Mouse (Mus musculus): ENCODE measurements around the gene Dis3l2. TPM values are rescaled to one million over a fixed set of nuclear protein-coding genes. Genes with fewer than 3 reads are reported as not detected.

The Dis3l2 gene
- polyA plus RNA-seq, 1 experiment from 2014 or later, result 42.7 TPM

DNA sequence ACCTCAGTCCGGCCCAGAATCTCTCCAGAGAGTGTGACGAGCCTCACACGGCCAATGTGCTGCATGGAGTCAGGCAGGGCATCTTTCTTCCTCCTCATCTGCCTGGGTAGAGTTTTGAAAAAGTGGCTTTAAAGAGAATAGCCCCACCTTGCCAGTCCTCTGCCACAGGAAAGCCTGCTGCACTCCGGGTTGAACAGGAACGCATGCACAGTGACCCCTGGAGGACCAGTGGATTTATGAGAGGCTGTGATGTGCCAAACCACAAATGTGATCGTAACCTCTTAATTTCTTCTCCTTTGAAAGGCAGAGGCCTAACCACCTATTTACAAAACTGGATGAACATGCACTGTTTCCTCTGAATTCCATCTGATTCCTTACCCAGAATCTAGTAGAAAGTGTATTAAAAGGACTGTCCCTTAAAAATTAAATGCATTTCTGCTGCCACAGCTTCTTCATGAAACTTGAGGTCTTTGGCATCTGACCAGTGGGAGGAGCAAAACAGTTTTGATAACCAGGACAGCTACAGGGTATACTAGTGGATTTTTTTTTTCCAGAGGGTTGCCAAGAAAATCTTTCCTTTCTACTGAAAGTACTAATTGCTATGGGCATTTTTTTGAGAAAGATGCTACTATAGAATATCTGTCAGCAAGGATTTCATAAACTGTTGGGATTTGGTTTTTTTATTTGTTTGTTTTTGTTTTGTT, 264.8 kb downstream of the Dis3l2 start:
- Histone ChIP-seq H3K27me3 (ENCODE audit: control insufficient read depth, insufficient read depth, low read depth, low read length) (no peaks in the 10 kb centered on the region), H3K9ac (ENCODE audit: low read depth, low read length) (no peak overlapping the region), H3K27ac (ENCODE audit: low read length) (no peak overlapping the region), H3K36me3 (ENCODE audit: control insufficient read depth, insufficient read depth, low read length) (no peaks in the 10 kb centered on the region), H3K4me2 (ENCODE audit: low read length) (no peak overlapping the region), H3K9me3 (replicated peaks; ENCODE audit: control insufficient read depth, low read length, poor library complexity, severe bottlenecking) (no peaks in the 10 kb centered on the region), H3K4me1 (ENCODE audit: control insufficient read depth, insufficient read depth, low read length) (no peaks in the 10 kb centered on the region), H3K4me3 (ENCODE audit: low read depth, low read length) (no peak overlapping the region)
- no peak for ATAC-seq
- WGBS, result 61% methylated on average over 6 of the region's 6 CpGs

DNA sequence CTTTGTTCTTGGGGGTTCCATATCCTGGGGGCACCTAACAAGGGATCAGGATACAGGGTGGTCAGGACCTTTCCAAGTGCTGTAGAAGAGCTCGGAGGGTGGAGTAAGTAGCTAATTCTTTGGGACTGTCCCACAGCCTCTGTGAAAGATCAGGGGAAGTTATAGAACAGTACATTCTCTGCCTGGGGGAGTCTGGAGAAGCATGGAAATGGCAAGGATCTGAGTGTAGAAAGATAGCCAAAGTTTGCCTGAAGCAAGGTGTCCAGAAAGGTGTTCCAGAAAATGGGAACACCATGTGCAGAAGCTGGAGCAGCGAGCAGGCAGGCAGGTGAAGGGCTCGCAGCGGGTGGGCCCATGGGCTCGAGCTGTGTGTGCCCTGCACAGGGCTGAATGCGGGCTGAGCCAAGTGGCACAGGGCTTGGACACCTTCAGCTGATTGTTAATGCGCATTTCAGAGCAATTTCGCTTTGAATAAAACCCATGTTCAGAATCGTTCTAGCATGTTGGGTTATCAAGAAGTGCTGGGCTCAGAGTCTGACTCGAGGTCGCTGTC, 265.6 kb downstream of the Dis3l2 start:
- WGBS, result 65% methylated on average over 11 of the region's 11 CpGs
- no peak overlapping the region for H3K4me3 ChIP-seq (ENCODE audit: low read depth, low read length)
- H3K27ac ChIP-seq (ENCODE audit: low read length), result no peak overlapping the region
- no peak overlapping the region for H3K4me2 ChIP-seq (ENCODE audit: low read length)
- no peaks in the 10 kb centered on the region for H3K9me3 ChIP-seq (replicated peaks; ENCODE audit: control insufficient read depth, low read length, poor library complexity, severe bottlenecking)
- no peak for ATAC-seq
- no peaks in the 10 kb centered on the region for H3K27me3 ChIP-seq (ENCODE audit: control insufficient read depth, insufficient read depth, low read depth, low read length)
- H3K9ac ChIP-seq (ENCODE audit: low read depth, low read length), result no peak overlapping the region
- peaks cover 3% of the 10 kb centered on the region; the same call in 1 of the 2 replicates for H3K36me3 ChIP-seq (ENCODE audit: control insufficient read depth, insufficient read depth, low read length)
- H3K4me1 ChIP-seq (ENCODE audit: control insufficient read depth, insufficient read depth, low read length), result no peaks in the 10 kb centered on the region

DNA sequence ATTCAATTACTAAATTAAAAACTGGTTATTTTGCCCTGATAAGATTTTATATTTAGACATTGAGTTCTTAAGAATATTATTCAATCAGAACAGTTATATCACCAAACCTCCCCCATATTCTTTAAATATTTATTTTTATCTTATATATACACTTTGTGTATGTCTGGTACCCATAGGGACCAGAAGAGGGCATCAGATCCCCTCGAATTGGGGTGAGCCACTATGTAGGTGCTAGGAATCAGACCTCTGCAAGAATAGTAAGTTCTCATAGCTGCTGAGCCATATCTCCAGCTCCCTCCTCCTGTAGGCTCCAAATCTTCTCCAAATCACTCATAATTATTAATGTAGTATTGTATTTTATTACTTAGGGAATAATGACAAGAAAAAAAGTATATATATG, 269.1 kb downstream of the Dis3l2 start:
- H3K4me1 ChIP-seq (ENCODE audit: control insufficient read depth, insufficient read depth, low read length), result no peaks in the 10 kb centered on the region
- H3K9me3 ChIP-seq (replicated peaks; ENCODE audit: control insufficient read depth, low read length, poor library complexity, severe bottlenecking), result no peaks in the 10 kb centered on the region
- H3K9ac ChIP-seq (ENCODE audit: low read depth, low read length), result no peak overlapping the region
- no peak overlapping the region for H3K4me3 ChIP-seq (ENCODE audit: low read depth, low read length)
- no peak for ATAC-seq
- 58% methylated on average over 1 of the region's 1 CpGs for WGBS
- no peak overlapping the region for H3K4me2 ChIP-seq (ENCODE audit: low read length)
- H3K36me3 ChIP-seq (ENCODE audit: control insufficient read depth, insufficient read depth, low read length), result peaks cover 7% of the 10 kb centered on the region
- H3K27ac ChIP-seq (ENCODE audit: low read length), result no peak overlapping the region
- H3K27me3 ChIP-seq (ENCODE audit: control insufficient read depth, insufficient read depth, low read depth, low read length), result no peaks in the 10 kb centered on the region

DNA sequence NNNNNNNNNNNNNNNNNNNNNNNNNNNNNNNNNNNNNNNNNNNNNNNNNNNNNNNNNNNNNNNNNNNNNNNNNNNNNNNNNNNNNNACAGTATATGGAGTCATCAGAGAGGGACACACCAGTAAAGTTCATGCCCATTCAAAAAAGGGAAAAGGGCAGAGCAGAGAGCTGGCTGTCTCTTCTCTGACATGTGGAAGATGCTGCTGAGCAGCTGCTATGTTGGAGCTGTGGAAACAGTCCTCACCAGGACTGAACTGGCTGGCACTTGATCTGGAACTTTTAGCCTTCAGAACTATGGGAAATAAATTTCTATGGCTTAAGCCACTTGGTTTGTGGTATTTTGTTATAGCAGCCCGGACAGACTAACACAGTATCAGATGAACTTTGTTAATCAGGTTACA, 273.4 kb downstream of the Dis3l2 start:
- Histone ChIP-seq H3K36me3 (ENCODE audit: control insufficient read depth, insufficient read depth, low read length) (peaks cover 7% of the 10 kb centered on the region), H3K27me3 (ENCODE audit: control insufficient read depth, insufficient read depth, low read depth, low read length) (no peaks in the 10 kb centered on the region), H3K4me2 (ENCODE audit: low read length) (no peak overlapping the region), H3K9ac (ENCODE audit: low read depth, low read length) (no peak overlapping the region), H3K9me3 (replicated peaks; ENCODE audit: control insufficient read depth, low read length, poor library complexity, severe bottlenecking) (no peaks in the 10 kb centered on the region), H3K4me3 (ENCODE audit: low read depth, low read length) (no peak overlapping the region), H3K27ac (ENCODE audit: low read length) (no peak overlapping the region), H3K4me1 (ENCODE audit: control insufficient read depth, insufficient read depth, low read length) (no peaks in the 10 kb centered on the region)
- ATAC-seq, result no peak
- 84% methylated on average over 1 of the region's 1 CpGs for WGBS

DNA sequence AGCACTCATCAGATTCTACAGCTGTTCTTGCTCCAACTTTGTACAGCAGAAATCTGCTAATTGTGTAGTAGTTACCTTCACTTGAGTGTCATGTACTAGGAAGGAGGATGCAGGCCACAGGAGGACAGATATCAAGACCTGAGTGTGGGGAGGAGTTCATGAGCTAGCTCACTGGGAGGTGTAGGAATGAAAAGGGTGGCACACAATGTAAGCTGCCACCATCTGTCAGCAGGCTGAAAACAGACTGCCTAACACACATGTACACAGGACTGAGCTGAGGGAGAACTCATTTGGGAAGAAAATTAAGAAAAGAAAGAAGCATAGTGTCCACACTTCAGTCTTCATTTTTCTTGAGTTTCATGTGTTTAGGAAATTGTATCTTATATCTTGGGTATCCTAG, 282.8 kb downstream of the Dis3l2 start:
- H3K9me3 ChIP-seq (replicated peaks; ENCODE audit: control insufficient read depth, low read length, poor library complexity, severe bottlenecking), result no peaks in the 10 kb centered on the region
- no peaks in the 10 kb centered on the region for H3K27me3 ChIP-seq (ENCODE audit: control insufficient read depth, insufficient read depth, low read depth, low read length)
- 0 out of 2 replicates have a peak, but pooled peaks cover 3% of the 10 kb centered on the region for H3K36me3 ChIP-seq (ENCODE audit: control insufficient read depth, insufficient read depth, low read length)
- H3K27ac ChIP-seq (ENCODE audit: low read length), result no peak overlapping the region
- ATAC-seq, result no peak
- no peak overlapping the region for H3K4me3 ChIP-seq (ENCODE audit: low read depth, low read length)
- no peaks in the 10 kb centered on the region for H3K4me1 ChIP-seq (ENCODE audit: control insufficient read depth, insufficient read depth, low read length)
- H3K4me2 ChIP-seq (ENCODE audit: low read length), result no peak overlapping the region
- no peak overlapping the region for H3K9ac ChIP-seq (ENCODE audit: low read depth, low read length)

DNA sequence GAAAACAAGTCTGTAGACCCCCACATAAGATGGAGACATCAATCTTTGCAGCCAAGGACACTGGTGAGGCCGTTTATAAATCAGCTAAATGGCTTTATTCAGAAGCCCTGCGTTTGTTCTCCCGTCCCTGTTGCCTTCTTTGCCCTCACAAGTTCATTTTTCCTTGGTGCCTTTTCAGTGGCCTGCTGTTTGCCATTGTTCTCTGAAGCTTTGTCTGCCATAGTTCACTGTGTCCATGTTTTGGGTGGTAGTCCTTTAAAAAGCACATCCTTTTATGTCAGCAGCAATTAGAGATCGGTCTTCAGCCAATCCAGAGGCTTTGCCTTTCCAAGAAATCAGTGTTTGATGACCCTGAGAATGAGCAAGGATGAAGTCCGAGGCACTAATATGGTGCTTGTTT, 289.2 kb downstream of the Dis3l2 start:
- no peaks in the 10 kb centered on the region for H3K9me3 ChIP-seq (replicated peaks; ENCODE audit: control insufficient read depth, low read length, poor library complexity, severe bottlenecking)
- ATAC-seq, result no peak
- WGBS, result 17% methylated on average over 5 of the region's 5 CpGs
- H3K27ac ChIP-seq (ENCODE audit: low read length), result no peak overlapping the region; the same call in 1 of the 2 replicates
- H3K27me3 ChIP-seq (ENCODE audit: control insufficient read depth, insufficient read depth, low read depth, low read length), result no peaks in the 10 kb centered on the region
- H3K36me3 ChIP-seq (ENCODE audit: control insufficient read depth, insufficient read depth, low read length), result 0 out of 2 replicates have a peak, but pooled peaks cover 3% of the 10 kb centered on the region
- no peaks in the 10 kb centered on the region for H3K4me1 ChIP-seq (ENCODE audit: control insufficient read depth, insufficient read depth, low read length)
- no peak overlapping the region for H3K4me2 ChIP-seq (ENCODE audit: low read length)
- H3K9ac ChIP-seq (ENCODE audit: low read depth, low read length), result no peak overlapping the region
- no peak overlapping the region for H3K4me3 ChIP-seq (ENCODE audit: low read depth, low read length)

DNA sequence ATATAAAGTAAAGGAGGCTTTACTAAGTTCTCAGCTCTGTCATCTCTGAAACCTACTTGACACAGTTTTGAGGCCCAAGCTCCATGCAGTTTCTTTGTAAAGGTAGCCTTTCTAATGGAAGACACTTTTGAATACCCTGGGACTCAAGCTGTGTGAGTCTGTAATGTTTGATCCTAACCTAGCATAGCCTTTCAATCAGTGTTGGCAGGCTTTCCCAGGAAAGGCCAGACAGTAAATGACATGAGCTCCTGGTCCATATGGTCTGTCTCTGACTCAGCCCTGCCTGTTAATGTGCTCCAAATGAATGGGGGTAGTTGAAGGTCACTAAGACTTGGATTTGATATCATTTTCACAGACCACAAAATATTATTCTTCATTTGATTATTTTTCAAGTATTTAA, 290.4 kb downstream of the Dis3l2 start:
- Histone ChIP-seq H3K27ac (ENCODE audit: low read length) (no peak overlapping the region), H3K4me3 (ENCODE audit: low read depth, low read length) (no peak overlapping the region), H3K36me3 (ENCODE audit: control insufficient read depth, insufficient read depth, low read length) (0 out of 2 replicates have a peak, but pooled peaks cover 3% of the 10 kb centered on the region), H3K4me1 (ENCODE audit: control insufficient read depth, insufficient read depth, low read length) (no peaks in the 10 kb centered on the region), H3K27me3 (ENCODE audit: control insufficient read depth, insufficient read depth, low read depth, low read length) (no peaks in the 10 kb centered on the region), H3K9ac (ENCODE audit: low read depth, low read length) (no peak overlapping the region), H3K4me2 (ENCODE audit: low read length) (no peak overlapping the region), H3K9me3 (replicated peaks; ENCODE audit: control insufficient read depth, low read length, poor library complexity, severe bottlenecking) (no peaks in the 10 kb centered on the region)
- ATAC-seq, result no peak

DNA sequence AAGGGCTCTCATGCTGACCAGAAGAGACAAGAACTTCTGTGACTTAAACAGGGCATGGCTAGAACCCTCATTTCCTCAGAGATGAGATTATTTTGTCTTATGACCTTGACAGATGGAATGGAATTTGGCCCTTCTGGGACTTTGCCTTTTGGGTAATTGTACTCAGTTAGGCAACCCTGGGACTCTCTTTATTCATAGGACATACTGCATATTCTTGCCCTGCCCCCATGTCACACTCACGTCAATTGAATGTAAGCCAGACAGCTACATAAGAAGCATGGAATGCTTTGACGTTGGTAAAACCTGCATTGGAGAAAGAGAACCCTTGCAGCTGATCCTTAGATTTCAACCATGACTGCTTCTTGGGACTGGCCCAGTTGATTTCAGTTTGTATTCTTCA, 294.4 kb downstream of the Dis3l2 start:
- Histone ChIP-seq H3K9ac (ENCODE audit: low read depth, low read length) (no peak overlapping the region), H3K4me2 (ENCODE audit: low read length) (no peak overlapping the region), H3K4me3 (ENCODE audit: low read depth, low read length) (no peak overlapping the region), H3K9me3 (replicated peaks; ENCODE audit: control insufficient read depth, low read length, poor library complexity, severe bottlenecking) (no peaks in the 10 kb centered on the region), H3K27ac (ENCODE audit: low read length) (no peak overlapping the region), H3K36me3 (ENCODE audit: control insufficient read depth, insufficient read depth, low read length) (0 out of 2 replicates have a peak, but pooled peaks cover 4% of the 10 kb centered on the region), H3K4me1 (ENCODE audit: control insufficient read depth, insufficient read depth, low read length) (no peaks in the 10 kb centered on the region), H3K27me3 (ENCODE audit: control insufficient read depth, insufficient read depth, low read depth, low read length) (no peaks in the 10 kb centered on the region)
- 73% methylated on average over 2 of the region's 2 CpGs for WGBS
- no peak for ATAC-seq

DNA sequence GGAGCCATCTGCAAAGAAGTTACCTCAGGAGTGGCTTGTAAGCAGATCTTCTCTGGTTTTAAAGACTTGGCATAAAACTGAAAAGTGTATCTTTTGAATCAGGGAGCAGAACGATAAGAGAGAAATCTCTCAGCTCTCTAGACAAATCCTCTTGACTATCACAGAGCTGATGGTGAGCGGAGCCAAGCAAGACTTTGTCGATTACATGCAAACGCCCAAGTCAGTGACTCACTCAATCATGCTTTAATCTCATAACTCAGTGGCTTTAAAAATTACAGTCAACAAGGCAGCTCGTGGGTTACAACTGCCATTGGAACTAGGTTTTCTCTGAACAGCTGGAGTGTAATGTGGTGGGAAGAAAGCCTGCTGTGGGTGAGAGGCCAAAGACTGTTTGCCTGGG, 297.8 kb downstream of the Dis3l2 start:
- 90% methylated on average over 5 of the region's 5 CpGs for WGBS

More for the DNA sequence above, 297.8 kb downstream of the Dis3l2 start:
- Histone ChIP-seq H3K4me2 (ENCODE audit: low read length) (no peak overlapping the region), H3K9me3 (replicated peaks; ENCODE audit: control insufficient read depth, low read length, poor library complexity, severe bottlenecking) (no peaks in the 10 kb centered on the region), H3K36me3 (ENCODE audit: control insufficient read depth, insufficient read depth, low read length) (0 out of 2 replicates have a peak, but pooled peaks cover 8% of the 10 kb centered on the region), H3K27me3 (ENCODE audit: control insufficient read depth, insufficient read depth, low read depth, low read length) (no peaks in the 10 kb centered on the region), H3K27ac (ENCODE audit: low read length) (no peak overlapping the region), H3K9ac (ENCODE audit: low read depth, low read length) (no peak overlapping the region), H3K4me1 (ENCODE audit: control insufficient read depth, insufficient read depth, low read length) (no peaks in the 10 kb centered on the region), H3K4me3 (ENCODE audit: low read depth, low read length) (no peak overlapping the region)
- ATAC-seq, result no peak

Measured in midbrain, embryonic 16.5 days (tissue).